25 mouse cellular contexts compared by ENCODE assay signal in genomic region chr6:98973433-98973832, GRCm38 (mm10).
DNase-seq lines count a peak whose midpoint lies in the region; ATAC-seq and TF ChIP-seq lines count a peak whose summit lies in the region.
"Had no signal": no experiment of that assay in that cellular context is flagged by ENCODE, and none has a peak within 500 bp of the region (broad histone marks: within the 10 kb centered on the region; RNA-seq: fewer than 3 reads in every experiment).

No protein-coding gene starts in this region.

- no peak overlapping the region for H3K27ac ChIP-seq in heart, embryonic 10.5 days
- 0 out of 2 replicates have a peak overlapping the region, but pooled peaks have one; percentile 37 for H3K27ac ChIP-seq in embryonic facial prominence, embryonic 10.5 days (replicated peaks)
- H3K27ac ChIP-seq in limb, embryonic 12.5 days: peak overlapping the region; percentile 83; the same call in 1 of the 2 replicates
- no peak overlapping the region for H3K27ac ChIP-seq in forebrain, embryonic 15.5 days (replicated peaks)
- H3K27ac ChIP-seq: embryonic facial prominence, embryonic 13.5 days; embryonic facial prominence, embryonic 15.5 days; forebrain, embryonic 10.5 days; forebrain, embryonic 12.5 days had no signal

- no peak for ATAC-seq in limb, embryonic 12.5 days (ENCODE audit: insufficient number of reproducible peaks, insufficient read depth, low FRiP score, low TSS enrichment, low read depth)
- ATAC-seq in forebrain, embryonic 15.5 days (replicated peaks): no peak
- no peak for ATAC-seq in monocyte, adult 5-6 weeks (replicated peaks; ENCODE audit: insufficient number of reproducible peaks, low FRiP score, low TSS enrichment, poor library complexity, severe bottlenecking)
- ATAC-seq: activated CD4-positive, CD25-positive, alpha-beta regulatory T cell, adult 4 months; forebrain, embryonic 14.5 days; forebrain, postnatal 0 days had no signal

- intact Hi-C loops in left cerebral cortex, postnatal 25 days (cut with DNase I): no loop called here

- DNase-seq in heart, adult 11 months: peak; percentile 35
- DNase-seq in heart, embryonic 10.5 days (ENCODE audit: low spot score): no peak
- no peak for DNase-seq in embryonic facial prominence, embryonic 10.5 days (ENCODE audit: low spot score)
- no peak for DNase-seq in left cerebral cortex, postnatal 25 days (ENCODE audit: low spot score in 2 of 2)
- DNase-seq: adrenal gland, adult 8-10 months; adrenal gland, postnatal 14 days; adrenal gland, postnatal 36 days; B cell, adult 2 months; cerebellum, adult 11-12 months; cerebellum, adult 2 months; cerebellum, adult 9-10 months; cerebellum, postnatal 10 days; cerebellum, postnatal 25 days; forebrain, postnatal 0 days had no signal

- H3K9ac ChIP-seq in limb, embryonic 12.5 days (replicated peaks): no peak overlapping the region
- no peak overlapping the region for H3K9ac ChIP-seq in forebrain, embryonic 15.5 days (replicated peaks)
- H3K9ac ChIP-seq: embryonic facial prominence, embryonic 13.5 days; embryonic facial prominence, embryonic 15.5 days; forebrain, embryonic 12.5 days; forebrain, postnatal 0 days had no signal

- H3K79me2 ChIP-seq in C2C12 (ENCODE audit: control insufficient read depth, insufficient read depth): no peaks in the 10 kb centered on the region

- no peak for TF ChIP-seq CTCF in C2C12 (IDR thresholded peaks at IDR 0.05; ENCODE audit: control insufficient read depth, insufficient read depth, insufficient read length)

- no peak overlapping the region for H3K4me2 ChIP-seq in limb, embryonic 12.5 days
- H3K4me2 ChIP-seq in forebrain, embryonic 15.5 days (replicated peaks): no peak overlapping the region
- H3K4me2 ChIP-seq: embryonic facial prominence, embryonic 13.5 days; embryonic facial prominence, embryonic 15.5 days; forebrain, embryonic 12.5 days had no signal

- peaks cover 10% of the 10 kb centered on the region; the same call in 1 of the 2 replicates for H3K4me1 ChIP-seq in heart, embryonic 10.5 days
- peaks cover 30% of the 10 kb centered on the region for H3K4me1 ChIP-seq in embryonic facial prominence, embryonic 10.5 days
- peaks cover 21% of the 10 kb centered on the region for H3K4me1 ChIP-seq in limb, embryonic 12.5 days (replicated peaks)
- H3K4me1 ChIP-seq in forebrain, embryonic 15.5 days: peaks cover 13% of the 10 kb centered on the region
- H3K4me1 ChIP-seq: embryonic facial prominence, embryonic 15.5 days had no signal

- no peaks in the 10 kb centered on the region for H3K9me3 ChIP-seq in heart, embryonic 10.5 days
- H3K9me3 ChIP-seq in embryonic facial prominence, embryonic 10.5 days: no peaks in the 10 kb centered on the region
- no peaks in the 10 kb centered on the region for H3K9me3 ChIP-seq in limb, embryonic 12.5 days
- H3K9me3 ChIP-seq in forebrain, embryonic 15.5 days: no peaks in the 10 kb centered on the region
- H3K9me3 ChIP-seq: embryonic facial prominence, embryonic 13.5 days; embryonic facial prominence, embryonic 15.5 days; forebrain, embryonic 10.5 days; forebrain, embryonic 12.5 days had no signal

- no peaks in the 10 kb centered on the region for H3K79me3 ChIP-seq in C2C12 (ENCODE audit: low read depth)

- no peak overlapping the region for H3ac ChIP-seq in C2C12 (ENCODE audit: control insufficient read depth, insufficient read length, low read depth)

- WGBS in heart, embryonic 10.5 days: 81% methylated on average over 5 of the region's 5 CpGs
- 88% methylated on average over 5 of the region's 5 CpGs for WGBS in embryonic facial prominence, embryonic 10.5 days
- 83% methylated on average over 5 of the region's 5 CpGs for WGBS in limb, embryonic 12.5 days
- WGBS in forebrain, embryonic 15.5 days: 73% methylated on average over 5 of the region's 5 CpGs

- H3K36me3 ChIP-seq in heart, embryonic 10.5 days: peaks cover 48% of the 10 kb centered on the region
- H3K36me3 ChIP-seq in C2C12 (ENCODE audit: control insufficient read depth, insufficient read depth): peaks cover 40% of the 10 kb centered on the region
- H3K36me3 ChIP-seq in embryonic facial prominence, embryonic 10.5 days (replicated peaks): peaks cover 53% of the 10 kb centered on the region
- H3K36me3 ChIP-seq in limb, embryonic 12.5 days: peaks cover 31% of the 10 kb centered on the region
- H3K36me3 ChIP-seq in forebrain, embryonic 15.5 days: peaks cover 4% of the 10 kb centered on the region; the same call in 1 of the 2 replicates

- H3K4me3 ChIP-seq in heart, embryonic 10.5 days: no peak overlapping the region
- H3K4me3 ChIP-seq in C2C12 (ENCODE audit: insufficient read depth, poor library complexity, severe bottlenecking): no peak overlapping the region
- no peak overlapping the region for H3K4me3 ChIP-seq in embryonic facial prominence, embryonic 10.5 days
- H3K4me3 ChIP-seq in limb, embryonic 12.5 days (replicated peaks): no peak overlapping the region
- no peak overlapping the region for H3K4me3 ChIP-seq in forebrain, embryonic 15.5 days
- H3K4me3 ChIP-seq: embryonic facial prominence, embryonic 13.5 days; embryonic facial prominence, embryonic 15.5 days; erythroblast, embryonic 14.5 days; forebrain, embryonic 10.5 days; forebrain, embryonic 12.5 days had no signal

- H3K27me3 ChIP-seq in heart, embryonic 10.5 days (ENCODE audit: insufficient read depth, poor library complexity, severe bottlenecking): no peaks in the 10 kb centered on the region
- H3K27me3 ChIP-seq in C2C12 (ENCODE audit: control insufficient read depth, insufficient read depth, insufficient read length): no peaks in the 10 kb centered on the region
- no peaks in the 10 kb centered on the region for H3K27me3 ChIP-seq in embryonic facial prominence, embryonic 10.5 days (replicated peaks; ENCODE audit: low read depth, poor library complexity, severe bottlenecking)
- no peaks in the 10 kb centered on the region for H3K27me3 ChIP-seq in limb, embryonic 12.5 days
- no peaks in the 10 kb centered on the region for H3K27me3 ChIP-seq in forebrain, embryonic 15.5 days
- H3K27me3 ChIP-seq: embryonic facial prominence, embryonic 13.5 days; embryonic facial prominence, embryonic 15.5 days; forebrain, embryonic 12.5 days had no signal

TF ChIP-seq in C2C12, 6 proteins besides CTCF, POLR2A, EP300 and RAD21:
- no peak for TF ChIP-seq MYOD1 (IDR thresholded peaks at IDR 0.05; ENCODE audit: control insufficient read depth, insufficient read length, low read depth)
- TF ChIP-seq USF1 (IDR thresholded peaks at IDR 0.05; ENCODE audit: low read depth): peak; percentile 2

Comparison
In these comparisons a context has a peak if more than half of its experiments do, and no peak if none do; other contexts are left out.
1. H3K27ac ChIP-seq: peak in embryonic facial prominence, embryonic 10.5 days (single experiment) and limb, embryonic 12.5 days (single experiment); none in heart, embryonic 10.5 days (single experiment) and forebrain, embryonic 15.5 days (single experiment).